Mouse (Mus musculus) cortical plate, adult 2 months (tissue): ENCODE measurements around the gene Cyp2c55. TPM values are rescaled to one million over a fixed set of nuclear protein-coding genes. Genes with fewer than 3 reads are reported as not detected.

Experiments used
- H3K27ac ChIP-seq: fragments of 200-500 bp; 2 replicates; pipeline ENCODE4 v1.5.1; 2012; ENCODE audit warnings: low read length, control low read depth, inconsistent platforms; ENCODE audit not compliant: insufficient read depth
- H3K4me1 ChIP-seq: fragments of 200-500 bp; 2 replicates; pipeline ENCODE4 v1.6.1; 2011; ENCODE audit warnings: low read length; ENCODE audit not compliant: control insufficient read depth, insufficient read depth
- H3K4me3 ChIP-seq: fragments of 200-500 bp; 2 replicates; pipeline ENCODE4 v1.5.1; 2011; ENCODE audit warnings: mild to moderate bottlenecking, low read length, control low read depth; ENCODE audit not compliant: insufficient read depth
- CTCF ChIP-seq: fragments of 200-500 bp; IDR thresholded peaks from 2 replicates; pipeline ENCODE4 v1.5.1; 2011; ENCODE audit warnings: mild to moderate bottlenecking, control low read depth, low read length; ENCODE audit not compliant: insufficient read depth; ENCODE audit errors: extremely low read depth
- POLR2A ChIP-seq: fragments of 200-500 bp; IDR thresholded peaks from 2 replicates; pipeline ENCODE4 v1.6.1; 2011; ENCODE audit warnings: mild to moderate bottlenecking, low read length, control low read depth; ENCODE audit not compliant: insufficient read depth; ENCODE audit errors: extremely low read depth
- polyA plus RNA-seq: library from polyadenylated mRNA; depleted of rRNA; stranded (reverse); fragments of >200 nt; gene quantifications from 2 replicates; pipeline ENCODE4 v1.2.3, GENCODE M21; 2012; rRNA removed

Gene Cyp2c55
- polyA plus RNA-seq = not detected in 2 replicates

DNA sequence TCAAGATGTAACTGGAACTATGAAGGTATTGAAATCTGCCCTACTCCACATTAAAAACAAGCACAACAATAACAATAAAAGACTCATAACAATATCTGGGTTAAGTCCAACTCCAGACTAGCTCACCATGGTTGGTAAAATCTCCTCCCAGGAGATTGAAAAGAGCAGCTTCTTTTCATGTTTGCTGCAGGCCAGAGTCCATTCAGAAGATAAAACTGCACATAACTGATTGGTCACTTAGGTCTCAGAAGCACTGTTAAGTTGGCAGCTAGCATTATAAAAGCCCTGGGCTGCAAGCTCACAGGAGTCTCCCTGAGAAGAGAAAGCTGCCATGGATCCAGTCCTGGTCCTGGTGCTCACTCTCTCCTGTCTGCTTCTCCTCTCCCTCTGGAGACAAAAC lies at the start of gene Cyp2c55:
Gene Cyp2c55, plus strand, starts transcription at position 305 of the 400 bp plus-strand sequence.
- no peak within 1 kb of the TSS for H3K27ac ChIP-seq
- TF ChIP-seq POLR2A (no peak), CTCF (no peak)
- H3K4me1 ChIP-seq = no peaks in the 10 kb centered on the region
- no peak within 1 kb of the TSS for H3K4me3 ChIP-seq

DNA sequence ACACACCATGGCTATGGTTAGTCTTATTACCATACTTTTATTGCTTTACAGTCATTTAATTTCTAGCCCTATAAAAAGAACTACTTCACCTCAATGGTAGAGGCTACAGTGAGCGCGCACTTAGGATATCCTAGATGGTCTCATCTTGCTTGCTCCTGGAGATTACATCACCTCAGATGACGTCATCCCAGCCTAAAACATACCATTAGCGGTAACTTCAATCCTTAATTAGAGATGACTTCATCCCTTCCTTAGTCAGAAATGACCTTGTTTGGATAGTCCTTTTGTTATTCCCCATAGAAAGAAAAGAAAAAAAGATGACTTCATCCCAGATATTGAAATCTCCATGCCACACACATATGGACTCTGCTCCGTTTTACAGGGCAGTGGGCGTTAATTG lies 36.1 kb upstream of the Cyp2c55 start:
- TF ChIP-seq CTCF (no peak), POLR2A (no peak)
- Histone ChIP-seq H3K4me1 (no peaks in the 10 kb centered on the region), H3K27ac (no peak overlapping the region), H3K4me3 (no peak overlapping the region)

DNA sequence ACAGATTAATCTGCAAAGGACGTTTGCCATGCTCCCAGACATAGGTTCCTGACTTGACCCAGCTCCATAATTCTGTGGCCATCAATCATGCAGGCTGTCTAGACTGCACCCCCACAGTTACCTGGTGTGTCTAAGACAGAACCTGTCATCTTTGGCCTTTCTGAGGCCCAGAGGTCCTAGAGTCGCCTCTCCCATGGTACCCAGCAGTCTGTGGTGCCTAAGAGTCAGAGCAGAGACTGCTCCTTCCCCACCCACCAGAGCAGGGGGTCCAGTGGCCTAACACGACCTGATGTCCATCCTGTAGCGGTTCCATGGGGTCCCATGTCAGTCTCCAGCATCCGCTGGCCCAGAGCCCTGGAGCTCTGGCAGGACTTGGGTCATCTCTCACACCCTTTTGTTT lies 34.2 kb upstream of the Cyp2c55 start:
- no peaks in the 10 kb centered on the region for H3K4me1 ChIP-seq
- H3K4me3 ChIP-seq = no peak overlapping the region
- no peak overlapping the region for H3K27ac ChIP-seq
- TF ChIP-seq CTCF (no peak), POLR2A (no peak)

DNA sequence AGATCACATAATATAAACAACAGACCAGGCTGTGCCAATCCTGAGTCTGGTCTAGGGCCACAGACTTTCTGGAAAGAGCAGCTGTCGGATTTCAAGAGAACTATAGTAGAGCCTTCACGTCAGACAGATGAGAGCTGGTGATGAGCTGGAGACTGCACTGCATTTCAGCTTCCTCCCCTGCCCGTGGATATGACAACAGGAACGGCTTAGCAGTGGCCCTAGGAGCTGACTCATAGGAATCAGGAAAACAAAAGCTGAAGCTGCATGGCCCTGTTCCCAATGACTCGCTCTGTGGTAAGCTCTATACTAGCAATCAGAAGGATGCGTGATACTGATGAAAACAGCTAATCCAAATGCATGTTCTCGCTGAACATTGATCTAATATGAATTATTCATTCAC lies 33.2 kb upstream of the Cyp2c55 start:
- no peak overlapping the region for H3K4me3 ChIP-seq
- no peak overlapping the region for H3K27ac ChIP-seq
- TF ChIP-seq POLR2A (no peak), CTCF (no peak)
- no peaks in the 10 kb centered on the region for H3K4me1 ChIP-seq

DNA sequence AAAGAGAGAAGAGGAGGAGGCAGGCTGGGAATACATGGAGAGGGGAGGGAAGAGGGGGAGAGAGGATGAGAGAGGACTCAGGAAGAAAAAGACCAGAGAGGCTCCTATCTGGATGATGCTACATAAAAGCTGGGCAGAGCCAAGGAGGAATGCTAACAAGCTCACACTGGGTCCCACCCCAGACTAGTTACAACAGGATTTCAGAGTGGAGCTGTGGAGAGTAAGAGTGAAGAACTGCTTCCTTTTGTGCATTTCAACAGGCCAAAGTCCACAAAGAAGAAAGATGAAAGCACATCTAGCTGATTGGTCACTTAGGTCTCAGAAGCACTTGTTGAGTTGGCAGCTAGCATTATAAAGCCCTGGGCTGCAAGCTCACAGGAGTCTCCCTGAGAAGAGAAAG lies 30.6 kb upstream of the Cyp2c55 start:
- TF ChIP-seq CTCF = no peak
- TF ChIP-seq POLR2A = no peak
- no peak overlapping the region for H3K27ac ChIP-seq

DNA sequence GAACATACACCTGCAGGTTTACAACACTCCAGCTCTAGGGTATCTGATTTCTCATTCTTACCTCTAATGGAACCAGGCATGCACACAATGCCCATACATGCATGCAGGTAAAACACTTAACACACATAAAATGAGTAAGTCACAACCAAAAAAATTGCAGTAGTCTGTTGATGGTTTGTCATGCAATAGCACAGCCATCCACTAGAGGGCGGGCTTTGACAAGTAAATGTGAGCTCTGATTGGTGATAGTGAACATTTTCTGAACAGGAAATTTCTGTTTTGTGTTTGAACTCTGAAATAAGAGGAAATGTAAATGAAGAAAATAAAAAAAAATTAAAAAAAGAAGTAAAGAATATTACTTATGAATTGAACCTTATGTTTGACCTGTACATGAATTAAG lies 24.9 kb upstream of the Cyp2c55 start:
- TF ChIP-seq CTCF (peak; percentile 58; the same call in 1 of the 2 replicates), POLR2A (no peak)
- H3K27ac ChIP-seq = no peak overlapping the region
- H3K4me3 ChIP-seq = no peak overlapping the region
- no peaks in the 10 kb centered on the region for H3K4me1 ChIP-seq

More for the DNA sequence above, 30.6 kb upstream of the Cyp2c55 start:
- Histone ChIP-seq H3K4me1 (no peaks in the 10 kb centered on the region), H3K4me3 (no peak overlapping the region)

DNA sequence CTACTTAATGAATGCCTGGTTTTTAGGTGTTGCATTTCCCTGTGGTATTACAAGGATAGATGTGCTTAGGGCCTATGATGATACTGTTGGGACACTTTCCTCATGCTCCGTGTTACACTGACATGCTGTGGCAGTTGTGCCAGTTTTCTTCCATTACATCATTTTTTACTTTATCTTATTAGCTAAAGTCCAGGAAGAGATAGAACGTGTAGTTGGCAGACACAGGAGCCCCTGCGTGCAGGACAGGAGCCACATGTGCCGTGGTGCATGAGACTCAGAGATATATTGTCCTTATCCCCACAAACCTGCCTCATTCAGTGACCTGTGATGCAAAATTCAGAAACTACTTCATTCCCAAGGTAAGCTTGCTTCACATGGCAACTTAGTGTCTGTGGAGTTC lies 8.6 kb upstream of the Cyp2c55 start:
- Histone ChIP-seq H3K27ac (no peak overlapping the region), H3K4me1 (no peaks in the 10 kb centered on the region), H3K4me3 (no peak overlapping the region)
- TF ChIP-seq POLR2A = no peak
- no peak for TF ChIP-seq CTCF

DNA sequence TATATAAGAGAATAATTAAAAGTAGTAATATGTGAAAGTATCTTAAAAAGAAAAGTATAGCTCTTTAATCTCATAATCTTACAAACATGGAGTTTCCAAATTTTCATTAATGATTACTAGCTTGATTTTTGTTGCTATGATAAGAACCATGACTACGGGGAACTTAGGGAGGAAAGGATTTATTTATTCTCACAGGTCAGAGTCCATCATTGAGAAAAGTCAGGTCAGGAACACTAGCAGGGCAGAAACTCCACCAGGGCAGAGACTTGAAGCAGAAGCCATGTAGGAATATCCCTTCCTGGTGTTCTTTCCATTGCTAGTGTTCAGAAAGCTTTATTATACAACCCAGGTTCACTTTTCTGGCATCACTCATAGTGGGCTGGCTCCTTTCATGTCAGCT lies 8.1 kb upstream of the Cyp2c55 start:
- no peak overlapping the region for H3K27ac ChIP-seq
- H3K4me3 ChIP-seq = no peak overlapping the region
- no peak for TF ChIP-seq CTCF
- no peak for TF ChIP-seq POLR2A
- H3K4me1 ChIP-seq = no peaks in the 10 kb centered on the region

DNA sequence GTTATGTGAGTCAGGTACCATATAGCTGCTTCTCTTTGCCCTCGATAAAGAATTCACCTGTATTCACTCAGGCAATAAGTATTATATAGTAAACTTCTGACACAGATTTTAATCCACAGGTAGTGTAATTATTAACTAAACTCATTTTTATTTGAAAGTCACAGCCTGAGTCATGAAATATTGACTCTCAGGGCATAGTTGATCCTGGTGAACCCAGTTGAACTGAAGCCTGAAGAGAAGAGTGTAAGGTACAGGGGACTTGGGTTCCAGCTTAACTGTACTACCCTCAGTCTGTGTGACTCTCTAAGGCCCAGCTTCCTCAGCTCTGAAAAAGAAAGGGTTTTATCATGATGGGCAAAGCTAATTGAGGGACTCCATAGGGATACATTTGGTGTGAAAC lies 1.7 kb upstream of the Cyp2c55 start:
- no peak for TF ChIP-seq POLR2A
- no peaks in the 10 kb centered on the region for H3K4me1 ChIP-seq
- no peak overlapping the region for H3K27ac ChIP-seq
- no peak overlapping the region for H3K4me3 ChIP-seq

DNA sequence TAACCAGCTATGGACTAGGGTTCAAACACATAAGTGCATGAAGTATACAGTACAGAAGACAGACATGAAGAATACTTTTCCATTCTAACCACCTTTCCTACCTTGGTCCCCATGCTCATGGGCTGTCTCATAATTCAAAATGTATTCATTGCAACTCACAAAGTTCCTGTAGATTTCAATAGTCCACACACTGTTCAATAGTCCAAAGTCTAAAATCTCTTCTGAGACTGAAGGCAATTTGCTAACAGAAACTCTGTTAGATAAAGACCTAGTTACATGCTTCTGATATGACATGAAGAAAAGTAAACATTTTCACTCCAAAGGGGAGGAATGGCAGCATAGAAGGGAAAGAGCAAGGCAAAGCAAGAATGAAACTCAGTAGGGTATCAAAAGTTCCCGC lies 51.1 kb downstream of the Cyp2c55 start:
- no peak for TF ChIP-seq CTCF
- TF ChIP-seq POLR2A = no peak
- Histone ChIP-seq H3K4me1 (no peaks in the 10 kb centered on the region), H3K4me3 (no peak overlapping the region), H3K27ac (no peak overlapping the region)

DNA sequence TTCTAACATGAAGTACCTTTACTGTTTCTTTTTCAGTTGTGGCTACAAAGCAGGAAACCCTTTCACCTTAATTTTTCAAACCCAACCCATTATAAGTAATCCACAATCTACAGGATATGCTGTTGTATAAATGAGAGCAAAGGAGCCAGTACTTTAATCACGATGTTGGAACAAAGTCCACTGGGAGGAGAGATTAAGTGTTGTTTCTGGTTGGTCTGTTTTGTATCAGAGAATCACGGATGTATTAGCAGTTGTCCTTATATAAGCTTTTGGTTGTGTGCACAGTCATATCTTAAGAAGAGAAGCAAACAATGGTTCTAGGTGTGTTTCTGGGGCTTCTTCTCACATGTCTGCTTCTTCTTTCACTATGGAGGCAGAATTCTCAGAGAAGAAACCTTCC lies 53.9 kb downstream of the Cyp2c55 start, which contains the start of gene Cyp2c65:
Gene Cyp2c65, plus strand, starts transcription at position 297 of the 400 bp plus-strand sequence.
- no peak within 1 kb of the TSS for H3K4me3 ChIP-seq
- TF ChIP-seq POLR2A (no peak), CTCF (no peak)
- H3K27ac ChIP-seq = no peak within 1 kb of the TSS
- H3K4me1 ChIP-seq = no peaks in the 10 kb centered on the region

Other genes with a start within 250 kb of the Cyp2c55 start
- 8.0 TPM in 2 replicates for gene Noc3l, start 187.8 kb upstream of the Cyp2c55 start, polyA plus RNA-seq
- 6.9 and 7.0 TPM in 2 replicates for gene Tbc1d12, start 170.4 kb upstream of the Cyp2c55 start, polyA plus RNA-seq
- gene Hells, start 76.1 kb upstream of the Cyp2c55 start, polyA plus RNA-seq = 1.9 and 2.2 TPM in 2 replicates
- gene Cyp2c65, start 54.0 kb downstream of the Cyp2c55 start, polyA plus RNA-seq = not detected in 2 replicates
- gene Cyp2c66, start 106.9 kb downstream of the Cyp2c55 start, polyA plus RNA-seq = not detected in 2 replicates